Mouse (Mus musculus) heart, postnatal 14 days (tissue): ENCODE measurements at regions not wholly inside any gene's neighbourhood (a gene's known extent, or its start where the extent isn't known, plus 50 kb on each side); places are given as distances from the start of the nearest gene placed in this dataset.
A peak's percentile ranks its signal among the peaks of the same experiment; 100 is the strongest.
"Not testable (repeated sequence)": the region's sequence is repeated elsewhere in the genome, so short reads cannot be mapped to it uniquely, and the experiment has no call there.

Source experiments
- DNase-seq, 2 experiments: peaks; one replicate each; pipeline ENCODE4 v3.0.0; 2021 to 2022
- intact Hi-C: fragments of 180-260 bp; cut with DNase I; formaldehyde crosslinking; loops from one replicate; pipeline ENCODE4 v1.15.1; 2025

DNA sequence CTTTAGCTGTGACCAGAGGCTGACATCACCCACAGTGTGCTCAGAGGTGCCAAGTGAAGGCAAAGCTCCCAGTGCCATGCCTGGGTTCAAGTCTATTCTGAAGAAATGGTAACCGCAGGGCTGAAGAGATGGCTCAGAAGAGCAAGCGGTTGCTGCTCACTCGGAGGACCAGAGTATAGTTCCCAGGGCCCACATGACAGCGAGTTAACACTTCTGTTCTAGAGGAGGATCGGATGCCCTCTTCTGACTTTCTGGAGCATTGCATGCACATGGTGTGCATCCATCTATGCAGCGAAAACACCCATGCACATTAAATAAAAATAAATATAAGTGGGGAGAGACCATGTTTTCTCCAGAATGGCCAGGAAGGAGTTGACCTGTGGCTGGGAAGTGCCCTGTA lies 209.5 kb downstream of the Sorl1 start:
- DNase-seq: no peak
- intact Hi-C loops: no loop called here

DNA sequence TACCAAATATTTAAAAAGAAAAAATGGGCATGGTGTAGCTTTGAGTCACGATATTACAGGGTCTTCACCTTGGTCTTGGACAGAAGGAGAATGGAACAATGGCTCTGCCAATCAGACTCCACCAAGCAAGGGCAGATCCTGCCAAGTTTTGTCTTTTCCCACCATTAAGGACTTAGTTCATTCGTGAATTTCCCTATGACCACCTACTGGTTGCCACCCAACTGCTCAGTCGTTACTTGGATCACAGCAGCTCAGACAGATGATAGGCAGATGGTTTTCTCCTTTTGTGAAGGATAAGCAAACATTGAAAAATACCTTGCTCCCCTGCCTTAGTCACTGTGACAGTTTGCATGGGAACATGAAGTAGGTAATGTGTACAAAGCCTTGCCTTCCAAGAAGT lies 210.2 kb downstream of the Sorl1 start:
- DNase-seq: no peak
- intact Hi-C loops: no loop called here

DNA sequence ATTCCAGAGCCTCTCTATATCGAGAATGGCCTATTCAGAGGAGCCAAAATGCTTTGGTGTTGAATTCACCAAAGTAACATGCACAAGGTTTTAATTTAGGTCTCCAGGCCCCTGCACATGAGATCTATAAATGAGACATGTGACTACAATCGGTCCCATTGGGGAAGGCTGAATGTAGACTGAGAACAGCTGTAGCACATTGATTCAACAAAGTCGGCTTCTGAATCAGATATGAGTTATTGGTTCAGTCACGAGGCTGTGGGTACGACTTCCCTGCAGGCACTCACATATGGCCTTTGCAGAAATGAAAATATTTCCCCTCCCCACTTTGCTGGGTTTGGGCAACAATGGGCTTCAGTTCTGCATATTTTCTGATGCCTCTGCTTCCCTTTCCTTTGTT lies 211.6 kb downstream of the Sorl1 start:
- DNase-seq: no peak
- intact Hi-C loops: no loop called here

DNA sequence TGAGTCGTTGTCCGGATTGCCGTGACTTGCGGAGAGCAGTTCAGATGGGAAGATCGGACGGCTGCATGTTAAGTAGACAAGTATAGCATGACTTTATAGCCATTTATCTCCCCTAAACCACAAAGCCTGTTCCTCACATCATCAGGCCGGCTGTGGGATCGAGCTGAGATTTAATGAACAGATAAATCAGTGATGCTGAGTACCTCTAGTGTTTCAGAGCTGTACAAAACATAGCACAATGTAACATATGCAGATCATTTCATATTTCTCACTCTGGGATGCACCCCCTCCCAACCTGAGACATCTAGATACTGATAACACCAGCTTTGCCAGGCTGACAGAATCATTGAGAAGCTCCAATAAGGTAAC lies 223.5 kb downstream of the Sorl1 start:
- intact Hi-C loops: no loop called here
- DNase-seq: no peak

DNA sequence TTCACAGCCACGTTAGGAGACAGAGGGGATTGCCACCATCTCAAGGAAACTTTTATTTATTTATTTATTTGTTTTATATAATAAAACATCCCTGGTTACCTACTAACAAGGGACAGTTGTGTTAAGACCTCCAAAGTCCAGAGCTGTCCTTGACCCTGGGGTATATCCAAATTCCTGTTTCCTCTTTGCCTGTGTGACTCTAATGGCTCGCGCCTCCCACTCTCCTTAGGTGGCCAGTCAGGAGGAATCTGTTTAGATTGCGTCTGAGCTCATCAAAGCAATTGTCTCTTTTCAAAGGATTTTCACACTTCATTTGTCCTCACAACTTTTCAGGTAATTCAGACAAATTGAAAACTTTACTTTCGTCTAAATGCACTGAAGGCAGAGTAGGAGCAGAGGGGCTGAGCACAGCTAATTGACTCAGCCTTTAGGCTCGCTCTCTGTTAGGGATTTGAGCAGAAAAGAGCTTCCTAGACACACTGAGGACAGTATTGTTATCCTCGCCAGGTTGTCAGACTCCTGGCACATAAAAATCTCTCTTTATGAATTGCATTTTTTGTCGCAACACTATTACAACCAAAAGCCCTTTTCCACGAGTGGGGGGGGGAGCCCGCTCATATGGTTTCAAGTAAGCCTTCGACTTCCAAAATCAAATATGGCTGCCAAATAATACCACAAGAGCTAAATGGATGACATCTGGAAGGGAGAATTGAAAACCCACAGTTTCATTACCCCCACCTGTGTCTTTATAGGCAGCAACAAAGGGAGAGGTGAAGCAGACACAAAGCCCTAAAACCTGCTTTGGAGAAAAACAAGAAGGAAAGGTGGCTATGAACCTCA lies 224.1 kb downstream of the Sorl1 start:
- intact Hi-C loops: no loop called here
- DNase-seq: no peak

DNA sequence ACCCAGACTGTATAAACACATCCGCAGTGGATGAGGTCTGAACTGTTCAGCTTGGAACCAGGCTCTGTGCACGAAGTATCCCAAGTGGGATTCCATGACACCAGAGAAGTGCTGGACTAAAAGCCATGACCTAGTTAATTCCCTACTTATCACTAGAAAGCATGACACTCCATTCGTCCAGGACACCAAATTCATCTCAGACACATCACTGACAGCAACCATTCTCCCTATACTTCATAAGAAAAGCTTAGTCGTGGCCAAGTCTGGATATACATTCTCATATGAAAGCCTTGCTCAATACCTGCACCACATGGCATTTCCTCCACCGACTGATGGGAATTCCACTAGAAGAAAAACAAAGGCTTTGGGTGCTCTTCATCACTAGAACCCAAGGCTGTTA lies 229.0 kb downstream of the Sorl1 start:
- intact Hi-C loops: no loop called here
- no peak for DNase-seq

DNA sequence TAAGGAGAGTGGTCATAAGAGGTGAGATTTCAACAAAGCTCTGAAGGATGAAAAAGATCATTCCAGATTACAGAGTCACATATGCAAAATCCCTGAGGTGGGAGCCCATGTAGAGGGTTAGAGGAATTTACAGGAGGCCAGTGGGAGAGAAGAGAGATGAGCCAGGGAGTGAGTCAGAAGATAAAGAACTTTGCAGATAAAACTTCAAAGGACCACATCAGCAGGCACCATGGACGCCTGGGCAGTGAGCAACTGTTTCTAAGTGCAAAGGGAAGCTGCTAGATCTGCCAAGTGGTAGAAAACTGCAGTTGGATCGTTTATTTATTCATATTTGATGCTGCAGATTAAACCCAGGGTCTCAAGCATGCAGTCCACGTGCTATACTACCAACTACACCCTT lies 231.3 kb downstream of the Sorl1 start:
- no peak for DNase-seq
- intact Hi-C loops: loop anchor here (5.0 kb wide), 1 partner anchor 54 kb away; no protein-coding TSS in a partner anchor

DNA sequence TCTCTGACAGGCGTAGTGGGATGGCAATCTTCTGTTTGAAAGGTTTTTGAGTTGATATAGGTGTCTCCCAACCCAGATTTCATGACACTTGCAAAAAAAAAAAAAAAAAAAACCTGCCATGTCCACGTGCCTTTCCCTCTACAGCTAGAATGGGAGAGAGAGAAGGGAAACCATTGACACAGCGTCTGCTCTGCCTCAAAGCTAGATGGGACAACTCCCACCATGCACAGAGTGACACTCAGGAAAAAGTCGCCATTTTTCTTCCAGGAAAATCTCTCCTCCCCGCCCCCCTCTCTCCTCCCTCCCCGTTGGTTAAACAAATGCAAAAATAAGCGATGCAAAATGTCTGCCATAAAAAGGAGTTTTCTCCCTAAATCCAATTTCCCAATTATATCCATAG lies 232.9 kb downstream of the Sorl1 start:
- intact Hi-C loops: loop anchor here (5.0 kb wide), 1 partner anchor 56 kb away; no protein-coding TSS in a partner anchor
- no peak for DNase-seq

DNA sequence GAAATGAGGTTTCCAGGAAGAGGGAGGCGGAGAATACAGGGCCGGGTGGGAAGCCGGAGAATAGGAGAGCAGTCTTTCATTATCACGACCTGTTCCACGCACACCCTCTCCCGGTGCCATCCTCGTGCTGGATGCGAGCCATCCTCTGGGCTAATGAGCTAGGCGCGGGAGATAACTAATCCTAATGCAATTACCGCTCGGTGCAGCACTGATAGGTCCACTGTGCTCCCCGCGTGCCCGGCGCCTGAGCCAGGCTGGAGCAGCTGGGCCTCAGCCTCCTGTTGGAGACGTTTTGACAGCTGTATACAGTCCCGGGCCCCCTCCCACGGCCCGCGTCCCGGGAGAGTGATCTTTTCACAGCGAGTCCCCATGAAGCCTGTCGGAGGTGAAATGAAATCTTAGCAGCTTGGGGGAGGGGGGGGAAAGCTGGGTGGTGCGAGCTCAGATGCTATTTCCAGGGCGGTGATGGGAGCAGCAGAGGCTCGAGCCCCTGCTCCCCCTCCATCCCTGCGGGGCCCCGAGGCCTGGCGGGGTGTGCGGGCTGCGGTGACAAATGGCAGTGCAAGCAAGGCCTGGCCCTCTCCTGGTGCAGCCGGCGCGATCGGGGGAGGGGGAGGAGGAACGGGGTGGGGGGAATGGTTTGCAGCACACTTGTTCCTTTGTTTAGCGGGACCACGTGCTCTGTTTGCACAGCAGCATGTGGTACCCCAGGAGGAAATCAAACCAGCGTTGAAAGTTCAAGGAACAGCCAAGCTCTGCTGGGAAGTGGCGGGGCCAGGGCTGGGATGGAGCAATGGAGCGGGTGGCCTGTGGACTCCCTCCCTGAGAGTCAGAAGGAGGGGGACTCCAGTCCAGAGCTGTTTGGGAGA lies 233.6 kb downstream of the Sorl1 start:
- DNase-seq: peak; percentile 75 to 77
- intact Hi-C loops: loop anchor here (5.0 kb wide), 1 partner anchor 57 kb away; no protein-coding TSS in a partner anchor

DNA sequence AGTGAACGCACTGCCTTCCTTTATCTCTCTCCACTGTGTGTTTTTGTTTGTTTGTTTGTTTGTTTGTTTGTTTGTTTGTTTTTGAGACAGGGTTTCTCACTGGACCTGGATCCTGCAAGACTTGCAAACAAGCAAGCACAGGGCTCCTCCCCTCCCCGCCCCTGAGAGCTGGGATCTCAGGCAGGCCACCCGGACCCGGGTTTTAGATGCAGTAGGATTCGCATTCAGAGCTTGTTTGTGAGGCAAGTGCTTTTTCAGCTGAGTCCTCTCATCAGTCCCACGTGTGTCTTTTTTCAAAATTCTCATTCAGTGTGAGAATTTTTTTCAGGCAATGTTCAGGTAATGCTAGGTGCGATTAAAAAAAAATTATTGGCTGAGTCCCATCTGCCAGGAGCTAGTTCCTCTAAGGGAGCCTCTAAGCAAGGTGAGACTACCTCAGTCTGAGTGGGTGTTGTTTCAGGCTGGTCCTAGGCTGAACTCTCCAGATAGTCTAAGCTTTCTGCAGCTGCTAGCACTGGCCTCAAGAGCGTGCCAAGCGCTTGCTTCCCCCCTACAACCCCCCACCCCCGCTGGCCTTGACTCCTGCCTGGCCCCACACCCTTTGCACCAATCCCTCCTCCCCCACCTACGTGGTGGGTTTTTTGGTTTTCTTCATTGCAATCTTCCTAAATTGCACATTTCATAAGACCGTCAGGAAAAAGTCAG lies 234.4 kb downstream of the Sorl1 start:
- no peak for DNase-seq
- intact Hi-C loops: loop anchor here (5.0 kb wide), 1 partner anchor 58 kb away; no protein-coding TSS in a partner anchor

DNA sequence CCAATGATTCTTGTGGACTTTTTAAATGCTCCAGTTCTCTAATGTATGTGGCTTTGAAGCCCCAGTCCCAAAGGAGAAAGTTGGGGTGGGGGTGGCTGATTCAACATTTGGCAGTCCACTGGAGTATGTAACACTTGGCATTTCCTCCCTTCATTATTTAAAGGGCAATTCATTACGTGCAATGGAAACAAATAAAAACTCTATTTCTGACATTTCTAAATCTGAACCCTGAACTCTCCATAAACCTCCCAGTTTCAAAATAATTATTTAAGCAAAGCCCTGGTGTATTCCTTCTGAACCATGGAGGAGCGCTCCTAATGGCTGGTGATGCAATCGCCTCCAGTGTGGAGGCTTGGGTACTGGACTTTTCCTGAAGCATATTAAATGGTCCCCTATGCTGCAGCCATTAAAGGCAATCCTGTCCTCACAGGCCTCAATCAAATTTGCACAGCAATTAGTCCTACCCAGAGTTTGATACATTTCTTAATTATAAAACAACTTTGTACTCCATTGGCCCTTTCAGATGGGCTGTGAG lies 235.4 kb downstream of the Sorl1 start:
- intact Hi-C loops: no loop called here
- DNase-seq: no peak

DNA sequence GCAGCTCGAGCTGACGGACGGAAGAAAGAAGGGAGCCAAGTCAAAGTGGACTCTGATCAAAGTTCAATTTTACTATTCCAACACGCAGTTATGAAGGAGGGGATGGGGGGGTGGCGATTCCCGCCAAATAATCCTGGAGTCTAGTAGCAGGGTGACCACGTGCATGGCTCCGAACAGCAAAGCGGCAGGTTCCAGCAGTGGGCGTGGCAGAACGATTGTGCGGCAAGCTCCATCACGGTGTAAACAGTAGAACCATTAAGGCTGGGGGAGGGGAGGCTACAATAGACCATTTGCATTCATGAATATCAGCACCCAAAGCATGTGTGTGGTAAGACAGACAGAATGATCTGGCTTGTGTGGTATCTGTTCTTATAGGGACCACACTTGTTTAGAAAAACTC lies 237.6 kb downstream of the Sorl1 start:
- DNase-seq, intact Hi-C loops: not testable (repeated sequence)

DNA sequence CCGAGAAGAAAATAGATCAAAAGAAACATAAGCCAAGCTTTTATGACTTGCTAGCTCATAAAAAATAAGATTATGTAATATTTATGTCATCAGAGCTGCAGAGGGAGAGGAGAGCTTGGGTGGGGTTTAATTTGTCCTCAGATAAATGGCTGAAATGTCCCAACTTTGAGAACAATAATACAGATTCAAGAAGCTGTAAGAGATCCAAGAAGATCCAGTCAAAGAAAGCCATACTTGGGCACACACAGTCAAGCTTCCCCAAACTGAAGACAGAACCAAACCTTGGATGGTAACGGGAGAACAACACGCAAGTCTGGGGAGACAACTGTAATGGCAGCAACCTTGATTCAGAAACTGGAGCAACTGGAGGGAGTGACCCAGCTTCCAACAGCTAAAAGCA lies 243.6 kb downstream of the Sorl1 start:
- no peak for DNase-seq
- intact Hi-C loops: no loop called here

DNA sequence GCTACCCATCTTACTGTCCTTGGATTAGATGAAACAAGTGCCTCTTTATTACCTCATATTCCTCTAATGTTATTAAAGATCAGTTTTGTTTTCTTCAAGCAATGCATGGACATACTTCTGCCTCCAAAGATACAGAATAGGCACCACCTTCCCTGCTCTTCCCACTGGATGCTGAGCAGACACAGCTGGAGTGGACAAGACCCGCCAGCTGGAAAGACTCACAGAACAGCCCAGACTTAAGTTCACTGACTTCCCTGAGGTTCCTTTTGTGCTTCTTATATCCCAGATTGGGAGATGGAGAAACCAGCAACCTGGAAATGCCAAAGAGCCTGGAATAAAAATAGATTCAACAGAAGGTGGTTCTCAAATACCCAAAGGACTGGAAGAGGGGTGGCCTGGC lies 245.0 kb downstream of the Sorl1 start:
- intact Hi-C loops: loop anchor here (5.0 kb wide), 1 partner anchor 68 kb away; no protein-coding TSS in a partner anchor
- peak; percentile 38 to 50 for DNase-seq

DNA sequence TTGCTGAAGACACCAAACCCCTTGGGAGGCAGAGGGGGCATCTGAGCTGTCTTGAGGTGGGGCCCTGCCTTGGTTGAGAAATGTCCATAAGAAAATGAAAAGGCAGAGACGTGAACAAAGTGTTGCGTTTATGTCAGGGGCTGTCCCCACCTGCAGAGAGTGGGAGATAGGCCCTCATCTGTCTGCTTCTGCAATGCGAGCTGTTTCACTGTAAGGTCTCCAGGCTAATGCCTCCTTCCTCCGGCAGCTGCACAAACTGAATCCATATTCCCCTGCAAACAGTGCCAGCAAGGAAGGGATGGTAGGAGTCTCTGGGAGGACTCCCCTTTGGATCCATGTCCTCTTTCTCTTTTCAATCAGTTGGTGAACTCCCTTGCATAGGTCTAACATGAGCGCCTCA lies 263.0 kb downstream of the Sorl1 start:
- intact Hi-C loops: loop anchor here (10.0 kb wide), 1 partner anchor 386 kb away; no protein-coding TSS in a partner anchor
- DNase-seq: no peak

DNA sequence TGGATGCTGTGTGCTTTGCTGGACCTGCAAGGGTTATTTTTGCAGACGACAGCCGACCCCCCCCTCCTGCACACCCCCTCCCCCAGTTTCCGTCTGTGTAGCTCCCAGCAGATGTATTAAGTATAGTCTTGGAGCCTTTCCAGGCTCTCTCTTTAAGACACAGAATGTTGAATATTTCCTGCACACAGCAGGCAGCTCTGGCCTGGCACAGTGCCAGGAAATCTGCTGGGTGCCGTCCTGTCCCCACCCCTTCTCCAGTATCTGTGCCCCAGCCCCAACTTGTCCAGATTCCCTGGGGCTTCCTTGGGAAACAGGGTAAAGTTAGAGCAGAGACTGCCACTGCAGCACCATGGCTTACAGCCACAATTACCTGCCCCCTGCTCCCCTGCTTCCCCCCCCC lies 263.4 kb downstream of the Sorl1 start:
- intact Hi-C loops: loop anchor here (10.0 kb wide), 1 partner anchor 386 kb away; no protein-coding TSS in a partner anchor
- DNase-seq: peak; percentile 72 to 73

DNA sequence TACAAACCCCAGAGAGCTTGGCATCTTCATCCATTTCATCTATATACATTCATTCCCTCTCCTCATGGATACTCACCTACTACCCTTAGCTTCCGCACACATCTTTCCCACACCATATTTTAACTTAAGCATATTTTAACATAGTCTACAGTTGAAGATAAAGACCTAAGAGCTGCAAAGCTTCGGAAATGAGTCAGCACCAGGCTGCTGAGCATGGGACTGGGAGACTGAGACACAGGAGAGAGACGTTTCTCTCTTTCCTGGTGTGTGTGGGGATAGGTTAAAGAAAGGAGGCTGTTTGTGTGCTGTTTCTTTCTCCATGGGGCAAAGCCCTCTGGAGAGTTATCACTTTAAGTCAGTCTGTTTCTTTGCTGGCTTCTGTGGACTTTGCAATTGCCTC lies 264.3 kb downstream of the Sorl1 start:
- intact Hi-C loops: loop anchor here (10.0 kb wide), 1 partner anchor 385 kb away; no protein-coding TSS in a partner anchor
- DNase-seq: no peak

DNA sequence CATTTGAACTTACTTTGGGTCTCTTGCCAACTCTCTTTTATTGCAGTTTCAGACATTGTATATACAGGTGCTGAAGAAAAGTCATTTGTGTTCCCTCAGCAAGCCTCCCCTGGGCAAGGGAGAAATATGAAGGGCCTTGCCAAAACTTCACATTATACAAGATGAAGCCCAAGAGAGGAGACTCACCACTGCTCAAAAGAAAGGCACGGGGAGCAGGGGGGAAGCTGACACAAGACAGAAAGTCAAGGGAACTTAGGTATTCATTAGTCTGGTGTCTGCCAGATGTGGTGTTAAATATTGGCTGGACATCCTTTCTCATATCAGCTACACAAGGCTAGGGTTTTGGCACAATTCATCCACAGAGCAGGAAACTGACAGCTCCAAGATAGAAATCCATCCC lies 272.0 kb downstream of the Sorl1 start:
- no peak for DNase-seq
- intact Hi-C loops: no loop called here

DNA sequence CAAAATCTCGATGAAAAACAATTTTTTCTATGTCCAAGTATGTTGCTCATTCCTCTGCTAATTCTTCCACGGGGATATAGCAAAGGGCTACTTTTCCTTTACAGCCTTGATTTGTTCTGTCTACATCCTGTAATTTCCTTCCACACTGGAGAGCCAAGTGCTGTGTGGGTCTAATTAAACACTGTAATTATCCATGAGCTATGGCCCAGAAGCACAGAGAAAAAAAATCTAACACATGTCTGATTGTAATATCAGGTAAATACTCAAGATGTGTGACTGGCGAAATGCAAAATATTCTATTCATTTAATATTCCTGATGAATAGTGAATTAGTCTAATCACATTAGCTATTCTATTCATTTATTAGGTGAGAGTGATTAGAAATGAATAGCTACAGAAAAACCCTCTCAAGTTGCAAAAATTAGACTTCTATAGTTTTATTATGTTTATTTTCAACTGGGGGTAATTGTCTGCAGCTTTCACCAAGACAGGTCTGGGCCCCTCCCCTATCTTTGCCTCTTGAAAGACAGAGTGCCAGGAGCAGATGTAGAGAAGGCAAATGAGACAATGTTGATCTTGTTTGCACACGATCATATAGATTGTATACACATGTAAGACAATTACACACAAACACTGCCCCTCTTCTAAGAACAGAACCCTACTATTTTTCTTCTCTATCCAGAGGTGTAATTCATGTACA lies 274.3 kb downstream of the Sorl1 start:
- intact Hi-C loops: no loop called here
- DNase-seq: no peak

DNA sequence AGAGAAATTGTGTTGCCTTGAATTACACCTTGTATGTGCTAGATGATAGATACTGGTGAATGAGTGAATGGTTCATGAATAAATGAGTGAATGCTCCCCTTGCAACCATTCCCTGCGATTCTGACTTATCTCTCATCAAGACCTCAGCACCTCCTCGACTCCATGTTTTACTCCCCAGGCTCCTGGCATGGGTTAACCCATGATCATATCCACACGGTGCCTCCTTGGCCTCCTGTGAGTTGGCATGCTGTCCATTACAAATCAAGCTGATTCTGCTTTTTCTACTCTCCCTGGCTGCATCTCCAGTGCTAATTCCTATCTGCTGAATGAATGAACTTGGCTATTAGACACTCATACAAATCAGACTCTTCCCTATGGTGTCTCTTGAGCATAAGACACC lies 279.5 kb downstream of the Sorl1 start:
- intact Hi-C loops: no loop called here

More for the DNA sequence above, 279.5 kb downstream of the Sorl1 start:
- DNase-seq: no peak
